Mouse (Mus musculus): Measurements from ENCODE around the gene Iqcf3.

- TF ChIP-seq CTCF (IDR thresholded peaks at IDR 0.05; ENCODE audit: extremely low read depth, insufficient read length, insufficient replicate concordance, low read depth, low read length): no peak
- TF ChIP-seq POLR2A (IDR thresholded peaks at IDR 0.05; ENCODE audit: low read depth, low read length): no peak
These were observed 96.5 kb downstream of the Iqcf3 start for GRCm38 (mm10) chr9:106464751-106465541.
